Mouse (Mus musculus) kidney, postnatal 25 days (tissue): Measurements from ENCODE around the gene Atad3a.
"Not testable (repeated sequence)": the region's sequence is repeated elsewhere in the genome, so short reads cannot be mapped to it uniquely, and the experiment has no call there.

ENCODE experiments used
- DNase-seq, 2 experiments: peaks; one replicate each; pipeline ENCODE4 v3.0.0; 2021; ENCODE audit warnings: mixed read lengths in 2 of 2

The Atad3a gene

GRCm38 (mm10) chr4:155760613-155761355 is at the start of gene Atad3a:
TSS of gene Atad3a (minus strand) at chr4:155761093.
- DNase-seq = peak; percentile 97 to 98

- DNase-seq = no peak
These were observed 46.9 kb upstream of the Atad3a start for GRCm38 (mm10) chr4:155807841-155808240.

GRCm38 (mm10) chr4:155803340-155804041 is 42.6 kb upstream of the Atad3a start:
- DNase-seq = peak; percentile 97

GRCm38 (mm10) chr4:155802741-155803339 is 41.9 kb upstream of the Atad3a start, which contains the start of gene Mrpl20:
TSS of gene Mrpl20 (plus strand) at chr4:155802878.
- peak in 1 of 2 experiments; percentile 51 for DNase-seq

GRCm38 (mm10) chr4:155802075-155802474 is 41.2 kb upstream of the Atad3a start:
- no peak for DNase-seq

GRCm38 (mm10) chr4:155793730-155794129 is 32.8 kb upstream of the Atad3a start:
- DNase-seq = no peak

GRCm38 (mm10) chr4:155791240-155791933 is 30.5 kb upstream of the Atad3a start:
- DNase-seq = peak; percentile 34 to 69

GRCm38 (mm10) chr4:155790650-155791161 is 29.8 kb upstream of the Atad3a start:
- DNase-seq = peak; percentile 58 to 81

- no peak for DNase-seq
These were observed 29.2 kb upstream of the Atad3a start, which contains the start of gene Ankrd65 for GRCm38 (mm10) chr4:155790021-155790489. TSS of gene Ankrd65 (plus strand) at chr4:155790439.

GRCm38 (mm10) chr4:155788833-155789232 is 27.9 kb upstream of the Atad3a start:
- not testable (repeated sequence) for DNase-seq

- DNase-seq = no peak
These were observed 27.4 kb upstream of the Atad3a start for GRCm38 (mm10) chr4:155788300-155788699.

- DNase-seq = no peak
These were observed 24.9 kb upstream of the Atad3a start, which contains the start of gene Tmem88b for GRCm38 (mm10) chr4:155785819-155786218. TSS of gene Tmem88b (minus strand) at chr4:155785874.

GRCm38 (mm10) chr4:155785246-155785645 is 24.4 kb upstream of the Atad3a start:
- DNase-seq = no peak

GRCm38 (mm10) chr4:155784081-155784701 is 23.3 kb upstream of the Atad3a start:
- peak; percentile 79 to 93 for DNase-seq

GRCm38 (mm10) chr4:155783486-155784080 is 22.7 kb upstream of the Atad3a start:
- DNase-seq = no peak

- DNase-seq = peak; percentile 75 to 89
These were observed 20.0 kb upstream of the Atad3a start for GRCm38 (mm10) chr4:155780895-155781294.

- no peak for DNase-seq
These were observed 18.6 kb upstream of the Atad3a start for GRCm38 (mm10) chr4:155779498-155779897.

GRCm38 (mm10) chr4:155777816-155778215 is 16.9 kb upstream of the Atad3a start:
- no peak for DNase-seq

GRCm38 (mm10) chr4:155776704-155777335 is 15.9 kb upstream of the Atad3a start:
- peak in 1 of 2 experiments; percentile 68 for DNase-seq

GRCm38 (mm10) chr4:155775855-155776254 is 15.0 kb upstream of the Atad3a start:
- peak; percentile 68 to 74 for DNase-seq
